Mouse (Mus musculus) heart, embryonic 12.5 days (tissue): ENCODE results near the gene Dcaf5. TPM values are rescaled to one million over a fixed set of nuclear protein-coding genes. Genes with fewer than 3 reads are reported as not detected.

Experiments used
- ATAC-seq: fragments of 200-750 bp; cut with Nextera tagmentation; 2 replicates; pipeline ENCODE4 v1.8.0; 2017; ENCODE audit warnings: moderate TSS enrichment, moderate library complexity; ENCODE audit not compliant: insufficient number of reproducible peaks, low FRiP score
- H3K27ac ChIP-seq: fragments of 300-500 bp; sonication (generic); 2 replicates; pipeline ENCODE4 v1.5.1; 2016; ENCODE audit warnings: mild to moderate bottlenecking, moderate library complexity; ENCODE audit not compliant: poor library complexity, severe bottlenecking
- H3K27me3 ChIP-seq: fragments of 300-500 bp; sonication (generic); replicated peaks from 2 replicates; pipeline ENCODE4 v1.6.1; 2016; ENCODE audit warnings: mild to moderate bottlenecking, moderate library complexity
- H3K36me3 ChIP-seq: fragments of 300-500 bp; sonication (generic); 2 replicates; pipeline ENCODE4 v1.6.1; 2016; ENCODE audit warnings: mild to moderate bottlenecking, moderate library complexity
- H3K4me1 ChIP-seq: fragments of 300-500 bp; sonication (generic); replicated peaks from 2 replicates; pipeline ENCODE4 v1.6.1; 2016; ENCODE audit warnings: mild to moderate bottlenecking
- H3K4me2 ChIP-seq: fragments of 300-500 bp; sonication (generic); 2 replicates; pipeline ENCODE4 v1.6.1; 2016; ENCODE audit warnings: mild to moderate bottlenecking, moderate library complexity
- H3K4me3 ChIP-seq: fragments of 300-500 bp; sonication (generic); 2 replicates; pipeline ENCODE4 v1.5.1; 2016; ENCODE audit warnings: mild to moderate bottlenecking
- H3K9ac ChIP-seq: fragments of 300-500 bp; sonication (generic); 2 replicates; pipeline ENCODE4 v1.6.1; 2016; ENCODE audit warnings: mild to moderate bottlenecking, moderate library complexity
- H3K9me3 ChIP-seq: fragments of 300-500 bp; sonication (generic); replicated peaks from 2 replicates; pipeline ENCODE4 v1.6.1; 2016; ENCODE audit warnings: mild to moderate bottlenecking, moderate library complexity
- WGBS: fragments of 180-500 bp; shearing (Covaris S2); methylation state at CpG from one replicate; pipeline ENCODE4 v1.1.7; 2016; 5-methylcytosine and 5-hydroxymethylcytosine counted together
- polyA plus RNA-seq: library from polyadenylated mRNA; unstranded; fragments of >200 nt; fragmentation: Nextera tagmentation; extraction: Ambion mirVana; gene quantifications from 2 replicates; pipeline ENCODE4 v1.2.1, GENCODE M21; 2016

The Dcaf5 gene
- polyA plus RNA-seq, 1 experiment from 2014 or later: 15.1 TPM

DNA sequence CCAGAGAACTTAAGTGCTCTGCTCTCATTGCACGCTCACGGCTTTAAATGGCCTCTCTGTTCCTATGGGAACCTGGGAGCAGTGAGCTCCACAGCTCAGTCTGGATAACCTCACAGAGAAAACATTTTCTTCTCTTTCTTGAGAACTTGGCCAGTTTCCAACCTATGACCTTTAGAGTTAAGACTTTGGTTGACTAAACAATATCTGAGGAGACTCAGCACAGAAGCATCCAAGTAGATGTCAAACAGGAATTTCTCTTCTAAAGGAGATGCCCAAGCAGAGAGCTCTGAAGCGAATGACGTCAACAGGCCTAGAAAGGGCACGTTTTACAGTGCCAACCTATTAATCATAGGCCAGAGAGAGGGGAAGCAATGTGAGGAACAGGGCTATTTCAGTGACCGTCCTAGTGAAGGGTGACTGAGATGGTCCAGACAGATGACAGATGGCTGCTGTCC is 91.6 kb downstream of the Dcaf5 start:
- 27% methylated on average over 6 of the region's 6 CpGs for WGBS
- no peak overlapping the region for H3K9ac ChIP-seq
- H3K27me3 ChIP-seq: no peaks in the 10 kb centered on the region
- H3K9me3 ChIP-seq: no peaks in the 10 kb centered on the region
- H3K36me3 ChIP-seq: peaks cover 18% of the 10 kb centered on the region
- H3K4me3 ChIP-seq: no peak overlapping the region
- peaks cover 42% of the 10 kb centered on the region for H3K4me1 ChIP-seq
- H3K27ac ChIP-seq: peak overlapping the region; percentile 50
- H3K4me2 ChIP-seq: no peak overlapping the region
- peak; percentile 63; the same call in 1 of the 2 replicates for ATAC-seq

DNA sequence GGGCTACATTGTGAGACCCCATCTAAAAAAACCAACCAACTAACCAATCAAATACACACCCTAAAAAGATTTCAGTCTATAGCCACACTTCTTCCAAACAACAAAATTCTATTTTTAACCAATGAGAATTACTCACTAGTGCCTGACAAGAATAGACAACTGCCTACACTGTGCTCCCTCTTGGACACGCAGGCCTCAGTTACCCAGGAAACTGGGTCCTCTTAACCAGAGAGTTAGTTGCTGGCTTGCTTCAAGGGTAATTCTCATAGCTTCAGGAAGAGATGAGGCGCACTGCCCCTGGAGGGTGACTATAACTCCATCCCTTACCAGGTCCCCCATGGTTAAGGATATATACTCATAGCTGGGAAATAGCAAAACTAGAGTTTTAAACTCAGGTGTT is 95.5 kb downstream of the Dcaf5 start:
- peaks cover 33% of the 10 kb centered on the region for H3K36me3 ChIP-seq

DNA sequence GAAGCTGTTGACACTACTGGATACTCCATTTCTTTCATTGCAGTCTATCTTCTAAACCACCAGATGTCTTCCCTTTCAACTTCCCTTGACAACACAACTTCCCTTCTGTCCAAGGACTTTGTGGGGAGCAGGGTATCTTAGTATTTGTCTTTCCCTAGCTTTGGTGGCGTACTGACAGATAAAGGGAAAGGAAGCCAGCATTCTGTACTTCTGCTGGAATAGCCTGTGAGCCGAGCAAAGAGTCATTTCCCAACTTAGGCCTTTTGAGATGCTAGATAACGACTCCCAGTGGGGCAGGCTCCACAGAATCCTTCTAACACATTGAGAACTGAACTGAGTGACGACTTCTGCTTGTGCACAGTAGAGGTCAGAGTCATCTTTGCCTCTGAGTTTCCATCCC is 102.2 kb downstream of the Dcaf5 start:
- H3K4me3 ChIP-seq: no peak overlapping the region
- peaks cover 62% of the 10 kb centered on the region for H3K4me1 ChIP-seq
- H3K36me3 ChIP-seq: peaks cover 28% of the 10 kb centered on the region
- no peaks in the 10 kb centered on the region for H3K27me3 ChIP-seq
- no peak overlapping the region for H3K4me2 ChIP-seq
- peak; percentile 64 for ATAC-seq
- H3K9ac ChIP-seq: no peak overlapping the region
- H3K9me3 ChIP-seq: no peaks in the 10 kb centered on the region
- H3K27ac ChIP-seq: peak overlapping the region; percentile 75; the same call in 1 of the 2 replicates
- WGBS: 25% methylated on average over 4 of the region's 4 CpGs

More for the DNA sequence above, 95.5 kb downstream of the Dcaf5 start:
- Histone ChIP-seq H3K4me3 (no peak overlapping the region), H3K9me3 (no peaks in the 10 kb centered on the region), H3K27me3 (no peaks in the 10 kb centered on the region), H3K4me2 (no peak overlapping the region), H3K4me1 (peaks cover 49% of the 10 kb centered on the region), H3K27ac (no peak overlapping the region), H3K9ac (no peak overlapping the region)
- ATAC-seq: no peak
- 76% methylated on average over 2 of the region's 2 CpGs for WGBS

DNA sequence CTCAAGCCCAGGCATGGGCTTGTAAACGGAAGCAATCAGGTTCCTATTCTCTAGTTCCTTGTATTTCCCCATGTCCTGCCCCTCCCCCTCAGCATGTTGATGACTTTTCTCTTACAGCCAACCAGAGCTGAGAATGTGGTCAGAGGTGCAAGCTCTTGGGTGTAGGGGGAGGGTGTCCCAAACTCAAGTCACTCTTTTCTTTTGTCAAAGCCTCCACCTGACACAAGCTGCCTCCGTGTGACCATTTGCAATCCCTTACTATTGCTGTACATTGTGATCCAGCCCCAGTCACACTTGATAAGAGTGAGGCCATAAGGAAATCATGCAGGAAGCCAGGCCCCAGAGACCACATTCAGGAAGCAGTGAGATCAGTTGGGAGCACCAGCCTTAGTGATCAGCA is 104.8 kb downstream of the Dcaf5 start:
- 0 out of 2 replicates have a peak, but pooled peaks have one; percentile 33 for ATAC-seq
- Histone ChIP-seq H3K4me1 (peaks cover 58% of the 10 kb centered on the region), H3K9ac (no peak overlapping the region)

DNA sequence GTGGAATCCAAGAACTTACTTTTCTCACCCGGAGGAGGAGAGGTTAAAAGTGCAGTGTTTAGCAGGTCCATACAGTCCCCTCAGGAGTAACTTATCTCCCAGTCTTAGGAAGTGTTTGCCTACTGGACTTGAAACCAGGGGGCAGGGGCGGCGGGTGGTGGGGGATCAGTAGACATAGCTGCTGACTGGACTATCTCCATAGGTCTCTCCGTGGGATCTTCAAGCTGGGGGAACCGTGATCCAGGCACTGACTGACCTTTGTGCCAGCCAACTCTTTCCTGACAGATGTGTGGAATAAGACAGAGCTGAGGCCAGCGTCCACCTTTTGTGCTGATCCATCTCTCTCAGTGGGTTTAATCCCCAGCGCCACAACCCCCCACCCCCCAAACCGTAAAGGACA is 105.6 kb downstream of the Dcaf5 start:
- Histone ChIP-seq H3K4me3 (no peak overlapping the region), H3K9me3 (no peaks in the 10 kb centered on the region), H3K4me2 (no peak overlapping the region), H3K36me3 (0 out of 2 replicates have a peak, but pooled peaks cover 5% of the 10 kb centered on the region), H3K27ac (no peak overlapping the region), H3K27me3 (no peaks in the 10 kb centered on the region), H3K9ac (no peak overlapping the region), H3K4me1 (peaks cover 62% of the 10 kb centered on the region)
- ATAC-seq: no peak
- WGBS: 69% methylated on average over 8 of the region's 8 CpGs

More for the DNA sequence above, 104.8 kb downstream of the Dcaf5 start:
- 16% methylated on average over 2 of the region's 2 CpGs for WGBS
- Histone ChIP-seq H3K36me3 (0 out of 2 replicates have a peak, but pooled peaks cover 5% of the 10 kb centered on the region), H3K27ac (peak overlapping the region; percentile 35), H3K4me2 (no peak overlapping the region), H3K9me3 (no peaks in the 10 kb centered on the region), H3K4me3 (no peak overlapping the region), H3K27me3 (no peaks in the 10 kb centered on the region)

DNA sequence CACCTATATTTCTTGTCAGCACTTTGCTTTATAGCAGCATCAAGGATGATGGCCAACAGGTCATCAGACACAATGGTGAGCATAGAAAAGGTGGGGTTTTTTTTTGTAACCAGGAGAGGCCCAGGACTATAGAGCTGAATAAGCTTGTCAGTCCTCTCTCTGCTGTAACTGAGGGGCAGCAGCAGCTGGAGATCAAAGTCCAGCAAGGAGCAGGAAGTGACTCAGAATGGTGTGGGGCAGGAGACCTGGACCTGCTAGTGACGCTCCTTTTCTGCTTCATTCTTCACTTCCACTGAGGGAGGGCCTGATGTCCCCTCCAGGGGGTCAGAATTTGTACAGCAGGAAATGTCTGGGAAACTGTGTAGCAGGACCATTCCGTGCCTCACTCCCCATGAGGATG is 106.8 kb downstream of the Dcaf5 start:
- peaks cover 64% of the 10 kb centered on the region for H3K4me1 ChIP-seq
- 40% methylated on average over 2 of the region's 2 CpGs for WGBS

DNA sequence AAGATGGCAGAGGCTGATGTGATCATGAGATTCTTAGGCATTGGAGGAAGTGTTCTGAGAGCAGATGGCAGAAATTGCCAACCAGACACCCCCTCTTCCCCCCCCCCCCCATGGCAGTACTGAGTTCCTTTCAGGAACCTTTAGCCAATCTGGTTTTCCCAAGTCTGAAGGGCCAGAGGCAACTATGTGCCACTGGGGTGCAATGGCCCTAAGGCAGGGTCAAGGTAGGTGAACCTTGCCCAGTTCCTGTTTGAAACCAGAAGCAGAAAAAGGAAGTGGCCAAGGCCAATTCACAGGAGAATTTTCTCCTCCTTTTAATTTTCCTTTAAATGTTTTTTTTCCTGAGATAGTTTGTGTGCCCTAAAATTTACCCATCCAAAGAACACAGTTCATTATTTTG is 110.4 kb downstream of the Dcaf5 start:
- H3K27ac ChIP-seq: no peak overlapping the region
- ATAC-seq: no peak
- H3K9me3 ChIP-seq: no peaks in the 10 kb centered on the region; the same call in 1 of the 2 replicates
- H3K4me2 ChIP-seq: no peak overlapping the region
- H3K4me1 ChIP-seq: peaks cover 49% of the 10 kb centered on the region
- no peak overlapping the region for H3K4me3 ChIP-seq
- no peaks in the 10 kb centered on the region for H3K36me3 ChIP-seq
- no peaks in the 10 kb centered on the region for H3K27me3 ChIP-seq
- H3K9ac ChIP-seq: no peak overlapping the region

More for the DNA sequence above, 106.8 kb downstream of the Dcaf5 start:
- Histone ChIP-seq H3K4me2 (no peak overlapping the region), H3K27ac (no peak overlapping the region), H3K4me3 (no peak overlapping the region), H3K9ac (no peak overlapping the region; the same call in 1 of the 2 replicates), H3K27me3 (no peaks in the 10 kb centered on the region), H3K9me3 (no peaks in the 10 kb centered on the region), H3K36me3 (no peaks in the 10 kb centered on the region)
- ATAC-seq: no peak

DNA sequence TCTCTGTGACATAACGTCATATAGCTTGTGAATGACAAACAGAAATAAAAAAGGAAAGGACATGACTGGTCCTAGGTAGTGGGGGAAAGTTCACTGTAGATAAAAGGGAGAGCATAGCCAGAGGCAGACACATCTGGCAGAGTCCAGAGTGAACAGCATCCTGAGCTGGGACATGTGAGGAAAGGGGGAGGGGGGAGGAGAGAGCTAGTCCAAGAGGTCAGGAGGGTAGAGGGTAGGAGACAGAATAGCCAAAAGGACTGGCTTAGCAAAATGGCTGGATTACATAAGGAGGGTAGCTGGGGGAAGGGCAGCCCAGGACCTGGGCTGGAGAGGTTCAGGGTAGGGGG is 111.6 kb downstream of the Dcaf5 start:
- Histone ChIP-seq H3K36me3 (no peaks in the 10 kb centered on the region), H3K27me3 (no peaks in the 10 kb centered on the region), H3K27ac (no peak overlapping the region), H3K9ac (no peak overlapping the region), H3K4me2 (no peak overlapping the region), H3K4me3 (no peak overlapping the region), H3K9me3 (no peaks in the 10 kb centered on the region; the same call in 1 of the 2 replicates), H3K4me1 (peaks cover 38% of the 10 kb centered on the region)
- WGBS: 14% methylated on average over 1 of the region's 1 CpGs
- peak; percentile 30 for ATAC-seq

DNA sequence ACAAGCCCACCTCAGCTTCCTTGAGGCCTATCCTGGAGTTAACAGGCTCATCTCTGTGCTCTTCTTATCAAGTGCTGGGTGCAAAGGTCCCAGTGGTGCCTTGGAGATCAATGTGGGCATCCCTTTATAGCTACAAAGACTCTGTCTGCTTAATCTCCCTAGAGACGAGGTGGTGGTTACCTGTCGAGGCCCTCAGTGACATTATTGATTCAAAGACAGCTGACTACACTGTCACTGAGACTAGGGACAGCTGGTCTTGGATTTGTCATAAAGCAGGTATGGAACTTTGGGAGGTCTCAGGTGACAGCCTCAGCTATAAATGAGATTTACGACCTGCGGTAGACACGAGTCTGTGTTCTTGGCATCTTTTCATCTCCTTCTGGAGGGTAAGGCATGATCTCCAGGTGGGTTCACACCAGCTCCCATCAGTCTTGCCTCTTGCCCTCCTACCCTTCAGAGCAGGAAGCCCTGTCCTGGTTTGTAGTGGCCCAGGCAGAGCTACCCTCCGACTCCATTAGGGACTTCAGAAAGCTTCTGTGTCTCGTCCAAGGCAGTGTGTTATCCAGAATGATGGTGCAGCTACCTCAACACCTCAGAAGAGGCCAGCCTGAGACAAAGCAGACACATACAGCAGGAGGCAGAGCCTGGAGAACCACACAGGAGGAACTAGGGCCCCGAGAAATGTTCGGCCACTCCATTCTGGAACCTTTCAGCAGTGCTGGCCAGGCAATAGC is 112.2 kb downstream of the Dcaf5 start:
- H3K27ac ChIP-seq: peak overlapping the region; percentile 32
- H3K9me3 ChIP-seq: no peaks in the 10 kb centered on the region; the same call in 1 of the 2 replicates
- no peak overlapping the region for H3K4me3 ChIP-seq
- no peak overlapping the region for H3K4me2 ChIP-seq
- H3K27me3 ChIP-seq: no peaks in the 10 kb centered on the region
- 40% methylated on average over 9 of the region's 9 CpGs for WGBS
- H3K36me3 ChIP-seq: no peaks in the 10 kb centered on the region
- peaks cover 34% of the 10 kb centered on the region for H3K4me1 ChIP-seq
- H3K9ac ChIP-seq: no peak overlapping the region
- peak; percentile 51 for ATAC-seq

DNA sequence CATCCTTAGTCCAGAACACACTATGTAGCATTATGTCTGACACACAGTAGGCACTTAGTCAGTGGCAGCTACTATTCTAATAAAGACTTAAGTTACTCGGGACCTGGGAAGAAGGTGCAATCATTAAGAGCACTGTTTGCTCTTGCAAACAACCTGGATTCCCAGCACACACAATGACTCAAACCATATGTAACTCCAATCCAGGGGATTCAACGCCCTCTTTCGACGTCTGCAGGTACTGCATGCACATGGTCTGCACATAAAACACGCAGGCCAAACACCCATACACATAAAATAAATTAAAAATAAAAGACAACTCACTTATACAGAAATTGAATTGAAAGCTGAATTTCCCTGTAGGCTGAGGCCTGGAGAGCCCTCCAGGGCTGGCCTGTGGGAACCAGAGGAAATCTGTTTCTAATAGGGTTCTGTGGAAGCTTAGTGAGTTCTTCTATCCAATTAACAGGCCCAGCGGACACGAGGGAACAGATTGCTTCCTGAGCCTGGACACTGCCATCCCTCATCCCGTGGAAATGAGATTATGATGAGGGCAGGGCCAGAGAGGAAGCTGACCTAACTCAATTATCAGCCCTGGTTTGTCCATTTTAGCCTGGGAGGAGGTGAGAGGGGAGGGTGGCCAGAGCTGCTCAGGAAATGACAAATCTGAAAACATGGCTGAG is 112.9 kb downstream of the Dcaf5 start:
- peak; percentile 69; the same call in 1 of the 2 replicates for ATAC-seq
- Histone ChIP-seq H3K4me2 (no peak overlapping the region), H3K4me3 (no peak overlapping the region), H3K9ac (no peak overlapping the region), H3K9me3 (no peaks in the 10 kb centered on the region; the same call in 1 of the 2 replicates), H3K4me1 (peaks cover 34% of the 10 kb centered on the region), H3K27ac (no peak overlapping the region), H3K27me3 (no peaks in the 10 kb centered on the region), H3K36me3 (no peaks in the 10 kb centered on the region)
- WGBS: 58% methylated on average over 8 of the region's 8 CpGs

DNA sequence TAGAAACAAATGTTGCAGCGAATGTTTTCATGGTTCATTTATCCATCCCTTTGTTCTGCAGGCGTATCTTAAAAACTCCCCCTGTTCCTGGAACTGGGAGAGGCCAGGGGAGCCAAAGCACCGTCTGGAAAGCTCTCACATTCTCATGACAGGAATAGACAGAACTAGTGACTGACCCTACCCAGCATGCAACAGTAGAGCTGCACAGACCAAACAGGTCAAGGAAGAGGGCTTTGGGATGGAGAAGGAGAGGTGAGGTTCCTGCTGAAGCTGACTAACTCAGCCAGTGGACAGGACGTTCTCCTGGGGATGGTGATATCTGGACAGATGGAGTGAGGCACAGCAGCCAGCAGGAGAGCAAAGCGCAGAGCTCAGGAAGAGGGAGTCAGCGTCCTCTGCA is 113.9 kb downstream of the Dcaf5 start:
- WGBS: 64% methylated on average over 6 of the region's 6 CpGs
- H3K4me1 ChIP-seq: peaks cover 34% of the 10 kb centered on the region
- no peak overlapping the region for H3K4me3 ChIP-seq
- no peak for ATAC-seq
- H3K27ac ChIP-seq: no peak overlapping the region
- H3K36me3 ChIP-seq: no peaks in the 10 kb centered on the region
- H3K9me3 ChIP-seq: no peaks in the 10 kb centered on the region; the same call in 1 of the 2 replicates
- H3K27me3 ChIP-seq: no peaks in the 10 kb centered on the region
- no peak overlapping the region for H3K9ac ChIP-seq
- H3K4me2 ChIP-seq: no peak overlapping the region
